Mouse (Mus musculus): ENCODE measurements at regions not wholly inside any gene's neighbourhood (a gene's known extent, or its start where the extent isn't known, plus 50 kb on each side); places are given as distances from the start of the nearest gene placed in this dataset.
A peak's percentile ranks its signal among the peaks of the same experiment; 100 is the strongest.

DNA sequence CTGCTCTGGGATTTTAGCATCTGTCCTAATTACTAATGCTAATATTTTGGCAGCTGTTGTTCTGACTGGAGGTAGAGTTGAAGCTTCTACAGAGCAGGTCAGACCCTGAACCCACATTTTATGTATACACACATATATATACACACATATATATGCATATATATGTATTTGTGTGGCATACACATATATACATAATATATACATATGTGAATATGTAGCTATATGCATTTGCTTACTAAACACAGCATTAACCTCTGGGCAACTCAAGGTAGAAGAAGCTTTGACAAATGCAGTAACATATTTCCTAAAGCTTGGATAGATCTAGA lies 54.4 kb upstream of the Cadps start:
- DNase-seq (ENCODE audit: low spot score in 2 of 2): no peak
- intact Hi-C loops (cut with DNase I): no loop called here

DNA sequence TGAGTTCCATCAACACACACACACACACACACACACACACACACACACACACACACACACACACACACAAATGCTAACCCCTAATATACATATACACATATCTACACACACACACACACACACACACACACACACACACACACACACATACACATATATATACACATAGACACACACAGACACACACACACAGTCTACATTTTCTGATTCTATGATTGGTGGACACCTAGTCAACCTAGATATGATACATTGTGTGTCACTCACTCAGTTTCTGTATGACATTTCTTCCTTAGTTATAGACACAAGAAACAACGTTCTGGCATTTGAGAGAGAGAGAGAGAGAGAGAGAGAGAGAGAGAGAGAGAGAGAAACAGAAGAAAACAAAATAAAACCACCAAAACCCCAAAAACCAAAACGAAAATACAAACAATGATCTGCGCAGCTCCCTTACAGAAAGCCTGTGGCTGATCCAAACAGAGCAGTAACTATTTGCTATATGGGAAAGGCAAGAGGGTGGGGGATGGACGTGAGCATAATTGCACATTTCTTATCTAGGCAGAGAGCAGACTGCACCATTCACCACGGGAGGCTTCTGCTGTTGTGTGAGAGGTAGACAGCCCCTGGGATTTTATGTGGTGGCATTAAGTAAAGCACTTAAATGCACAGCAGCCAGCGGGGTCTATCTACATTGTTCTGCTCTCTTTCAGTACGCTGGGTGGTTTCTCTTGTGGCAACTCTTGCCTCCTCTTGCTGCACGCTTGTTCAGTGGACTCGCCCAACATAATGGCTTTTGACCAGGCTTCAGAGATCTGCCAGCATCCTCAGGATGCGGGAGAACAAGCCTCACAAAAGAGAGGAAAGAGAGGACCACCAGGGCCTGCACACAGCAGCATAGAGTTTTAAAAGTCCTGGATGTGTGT lies 53.8 kb upstream of the Cadps start:
- peak; percentile 4 to 8 for DNase-seq (ENCODE audit: low spot score in 2 of 2)
- intact Hi-C loops (cut with DNase I): no loop called here
